Mouse (Mus musculus) c-Kit-positive CD71-negative TER-119-negative erythroid progenitor cells, embryonic 14.5 days (primary cell): ENCODE results near the gene Nr2c2ap.

ENCODE experiments used
- DNase-seq: peaks from one replicate; pipeline ENCODE4 v3.0.0-alpha.2; 2013; ENCODE audit warnings: low read depth

Gene Nr2c2ap

DNA sequence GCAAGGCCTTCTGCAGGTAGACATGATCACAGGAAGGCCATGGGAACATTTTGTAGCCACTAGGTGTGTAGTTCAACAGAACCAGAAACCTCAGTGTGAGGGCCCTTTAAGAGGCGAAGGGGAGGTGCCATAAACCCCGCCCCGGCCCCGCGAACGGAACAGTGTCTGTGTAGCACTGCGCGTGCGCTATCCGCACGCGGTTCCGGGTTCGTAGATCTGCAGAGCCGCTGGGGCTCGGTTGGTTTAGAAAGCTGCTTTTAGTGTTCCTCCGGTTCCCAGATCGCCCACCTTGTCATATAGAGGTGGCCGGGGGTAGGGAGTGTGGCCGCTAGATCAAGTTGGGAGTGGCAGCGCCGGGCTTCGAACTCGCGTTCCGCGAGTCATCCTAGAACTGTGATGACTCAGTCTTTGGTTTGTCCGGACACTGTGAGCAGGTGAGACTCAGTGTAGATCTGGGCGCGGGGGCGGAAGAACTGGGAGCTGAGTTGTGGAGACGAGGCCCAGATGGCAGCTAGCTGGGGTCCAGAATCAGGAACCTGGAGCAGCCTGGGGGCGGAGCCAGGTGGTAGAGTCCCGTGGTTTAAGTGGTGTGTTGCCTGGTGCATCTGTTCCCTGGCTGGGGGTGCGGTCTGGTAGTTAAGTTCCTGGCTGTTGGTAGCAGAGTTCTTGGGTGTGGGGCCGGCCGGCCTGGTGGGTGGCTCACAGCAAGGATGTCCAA is at the start of gene Nr2c2ap:
TSS of gene Nr2c2ap (plus strand) at position 168 of the 718 bp plus-strand sequence.
- peak; percentile 84 for DNase-seq

DNA sequence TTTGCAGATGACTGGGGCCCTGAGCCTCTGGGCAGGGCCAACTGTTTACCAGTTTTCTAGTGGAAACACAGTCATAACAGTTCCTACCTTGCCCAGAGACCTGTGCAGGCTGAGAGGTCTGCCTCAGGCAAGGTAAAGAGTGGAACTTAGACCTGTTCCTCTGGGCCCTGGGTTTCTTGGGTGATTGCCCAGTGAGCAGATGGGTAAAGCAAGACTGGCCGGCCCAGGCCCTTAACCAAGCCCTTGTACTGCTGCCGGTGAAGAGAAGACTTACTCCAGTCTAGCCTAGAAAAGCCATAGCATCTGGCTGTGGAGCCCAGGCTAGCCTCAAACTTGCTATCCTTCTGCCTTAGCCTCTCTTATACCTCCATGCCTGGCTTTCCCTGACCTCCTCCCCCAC is 49.2 kb upstream of the Nr2c2ap start:
- DNase-seq = no peak

DNA sequence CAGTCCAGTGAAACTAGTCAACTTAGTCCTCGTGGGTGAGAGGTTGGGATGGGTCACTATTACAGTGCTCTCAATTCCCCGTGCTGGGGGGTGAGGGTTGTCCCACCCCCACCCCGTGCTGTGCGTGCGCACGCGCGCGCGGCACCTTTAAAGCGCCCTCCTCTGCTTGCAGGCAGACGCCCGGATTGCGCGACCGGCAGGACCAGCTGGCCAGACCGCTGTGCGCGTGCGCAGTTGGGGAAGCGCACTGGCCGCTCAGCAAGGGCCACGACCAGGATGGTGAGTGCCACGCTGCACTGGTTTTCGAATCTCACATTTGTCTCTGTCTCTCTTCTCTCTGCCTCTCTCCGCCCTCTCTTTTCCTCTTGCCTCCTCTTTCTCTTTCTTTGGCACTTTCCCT is 47.8 kb upstream of the Nr2c2ap start, which contains the start of gene Hapln4:
TSS of gene Hapln4 (plus strand) at position 173 of the 400 bp plus-strand sequence.
- no peak for DNase-seq

DNA sequence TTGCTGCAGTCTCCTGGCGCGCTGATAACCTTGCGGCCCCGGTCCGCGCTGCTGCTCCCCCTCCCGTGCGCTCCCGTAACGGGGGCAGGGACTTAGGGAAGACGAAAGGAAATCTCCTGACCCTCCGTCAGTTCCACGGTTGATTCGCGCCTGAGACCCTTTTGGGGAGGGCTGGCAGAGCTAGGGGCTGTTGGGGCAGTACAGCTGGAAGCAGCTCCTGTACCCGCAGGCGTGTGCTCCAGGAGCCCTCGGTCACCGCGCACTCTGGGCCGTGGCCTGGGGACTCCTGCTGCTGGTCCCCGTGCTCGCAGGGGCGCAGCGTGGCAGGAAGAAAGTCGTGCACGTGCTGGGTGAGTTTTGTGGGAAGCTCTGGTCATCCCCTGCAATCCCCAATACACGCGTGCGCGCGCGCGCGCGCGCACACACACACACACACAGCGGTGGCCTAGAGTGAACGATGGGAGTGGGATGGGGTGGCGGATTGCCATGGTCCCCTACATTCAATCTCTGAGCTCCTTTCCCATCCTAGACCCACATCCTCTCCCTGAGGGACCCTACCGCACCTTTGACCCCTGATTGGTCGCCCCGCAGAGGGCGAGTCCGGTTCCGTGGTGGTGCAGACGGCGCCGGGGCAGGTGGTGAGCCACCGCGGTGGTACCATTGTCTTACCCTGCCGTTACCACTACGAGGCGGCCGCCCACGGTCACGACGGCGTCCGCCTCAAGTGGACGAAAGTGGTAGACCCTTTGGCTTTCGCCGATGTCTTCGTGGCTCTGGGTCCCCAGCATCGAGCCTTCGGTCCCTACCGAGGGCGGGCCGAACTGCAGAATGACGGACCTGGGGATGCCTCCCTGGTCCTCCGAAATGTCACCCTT is 46.7 kb upstream of the Nr2c2ap start:
- DNase-seq = no peak

DNA sequence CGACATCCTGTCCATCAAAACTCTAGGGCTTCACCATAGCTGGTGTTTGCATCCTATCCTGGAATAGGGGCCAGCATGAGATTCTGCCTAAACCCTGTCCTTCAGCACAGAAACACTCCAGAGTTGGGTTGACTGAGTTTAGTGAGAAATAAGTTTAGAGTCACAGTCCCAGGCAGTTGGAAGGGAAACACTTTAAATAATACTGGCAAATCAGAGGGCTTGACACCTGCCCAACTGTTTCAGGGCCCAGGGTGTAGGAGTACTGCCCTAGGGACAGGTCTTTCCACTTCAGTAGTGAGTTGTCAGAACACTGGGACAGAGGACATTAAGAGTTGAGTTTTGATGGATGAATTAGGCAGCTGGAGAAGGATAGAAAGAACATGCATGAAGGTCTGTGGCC is 45.0 kb upstream of the Nr2c2ap start:
- DNase-seq = no peak

DNA sequence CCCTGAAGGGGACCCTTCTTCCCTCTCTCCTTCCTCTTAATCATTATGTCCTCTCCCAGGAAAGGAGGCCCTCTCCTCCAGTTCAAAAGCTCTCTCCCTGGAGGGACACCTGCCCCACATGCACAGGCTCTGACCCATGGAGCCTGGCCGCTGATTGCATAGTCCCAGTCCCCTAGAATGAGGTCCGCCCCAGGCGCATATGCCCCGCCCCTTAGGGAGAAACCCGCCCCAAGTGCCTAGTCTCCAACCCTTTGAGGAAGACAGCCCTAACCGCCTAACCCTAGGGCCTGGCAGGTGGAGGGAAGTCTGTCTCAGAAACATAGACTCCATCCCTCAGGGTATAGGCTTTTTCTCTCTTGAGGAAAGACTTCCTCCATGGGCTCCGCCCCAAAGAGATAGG is 43.9 kb upstream of the Nr2c2ap start:
- DNase-seq = no peak

DNA sequence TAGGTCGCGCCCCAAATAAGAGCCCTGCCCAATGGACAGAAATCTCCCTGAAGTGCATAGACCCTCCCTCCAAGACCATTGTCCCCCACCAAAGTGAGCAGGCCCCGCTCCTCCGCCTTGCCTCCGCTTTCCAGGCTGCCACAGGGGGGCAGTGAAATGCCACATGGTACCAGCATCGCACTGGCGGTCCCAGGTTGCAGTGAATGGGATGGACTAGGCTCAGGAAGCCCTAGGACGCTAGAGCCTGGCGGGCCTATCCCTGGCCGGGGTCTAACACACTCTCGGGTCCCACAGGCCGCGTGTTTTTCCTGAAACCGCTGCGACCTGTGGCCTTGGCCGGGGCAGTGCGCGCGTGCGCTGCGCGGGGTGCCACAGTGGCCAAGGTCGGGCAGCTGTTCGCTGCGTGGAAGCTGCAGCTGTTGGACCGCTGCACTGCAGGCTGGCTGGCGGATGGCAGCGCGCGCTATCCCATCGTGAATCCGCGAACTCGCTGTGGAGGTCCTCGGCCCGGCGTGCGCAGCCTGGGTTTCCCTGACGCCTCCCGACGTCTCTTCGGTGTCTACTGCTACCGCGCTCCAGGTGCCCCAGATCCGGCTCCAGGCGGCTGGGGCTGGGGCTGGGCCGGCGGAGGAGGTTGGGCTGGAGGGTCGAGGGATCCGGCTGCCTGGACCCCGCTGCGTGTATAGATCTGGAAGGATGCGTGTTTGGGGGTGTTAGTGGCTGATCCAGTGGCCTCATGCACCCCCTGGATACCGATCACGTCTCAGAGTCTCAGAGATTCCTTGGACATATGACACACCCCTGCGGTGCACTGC is 43.1 kb upstream of the Nr2c2ap start:
- no peak for DNase-seq

DNA sequence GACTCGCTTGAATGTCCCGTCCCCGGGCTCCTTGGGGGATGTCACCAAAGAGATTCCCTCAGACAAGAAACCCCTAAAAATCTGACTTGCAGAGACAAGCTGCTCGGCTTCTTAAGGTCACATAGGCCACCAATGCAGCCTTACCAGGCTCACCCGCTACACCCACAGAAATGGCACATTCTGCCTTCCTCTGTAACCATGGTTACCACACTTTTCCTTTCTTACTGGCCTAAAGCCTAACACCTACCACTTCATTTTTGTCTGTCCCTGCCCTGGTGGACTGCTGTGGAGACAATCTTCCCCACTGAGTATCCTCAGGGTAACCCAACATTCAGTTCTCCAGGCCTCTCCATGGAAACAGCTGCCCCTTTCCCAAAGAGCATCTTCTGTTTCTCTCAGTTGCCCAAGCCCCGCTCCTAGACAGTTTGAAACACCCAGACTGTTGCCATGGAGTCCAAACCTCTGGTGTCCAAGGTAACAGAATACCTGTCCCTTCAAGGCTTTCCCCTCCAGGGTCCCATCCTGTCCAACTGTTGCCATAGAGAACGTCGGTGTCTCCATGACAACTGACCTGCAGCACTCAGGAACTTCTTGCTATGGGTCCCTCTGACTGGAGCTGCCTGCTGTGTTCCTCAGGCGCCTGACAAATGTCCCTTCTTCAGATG is 41.7 kb upstream of the Nr2c2ap start:
- no peak for DNase-seq

DNA sequence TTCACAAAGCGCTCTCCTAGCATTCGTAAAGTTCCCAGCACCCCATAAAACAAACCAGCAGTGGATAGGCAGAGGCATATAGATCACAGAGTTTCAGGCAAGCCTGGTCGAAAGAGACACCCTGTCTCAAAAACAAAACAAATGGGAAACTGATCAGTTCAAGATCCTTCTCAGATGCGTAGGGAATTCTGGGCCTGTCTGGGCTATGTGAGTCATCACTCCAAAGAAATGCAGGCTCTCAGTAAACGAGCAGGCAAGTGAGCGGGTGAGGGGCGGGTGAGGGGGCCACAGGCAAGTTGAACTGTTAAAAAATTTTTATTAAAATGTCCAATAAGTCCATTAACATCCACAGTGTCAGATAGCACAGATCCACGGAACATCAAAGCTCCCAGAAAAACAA is 38.3 kb upstream of the Nr2c2ap start:
- no peak for DNase-seq

DNA sequence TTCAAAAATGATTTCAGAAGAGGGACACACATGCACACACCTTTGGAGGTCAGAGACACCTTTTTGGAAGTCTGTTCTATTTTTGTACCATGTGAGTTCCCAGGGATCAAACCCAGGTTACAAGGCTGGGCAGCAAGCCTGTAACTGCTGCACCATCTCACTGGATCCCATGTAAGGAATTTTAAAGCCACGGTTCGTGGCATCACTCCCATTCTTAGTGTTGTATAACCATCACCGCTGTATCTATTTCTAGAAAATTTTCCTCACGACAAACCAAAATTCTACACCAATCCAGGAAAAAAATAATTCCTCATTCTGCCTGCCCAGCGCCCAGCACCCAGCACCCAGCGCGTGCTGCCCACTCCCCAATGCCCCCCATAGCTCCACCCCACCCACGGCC is 31.9 kb upstream of the Nr2c2ap start:
- DNase-seq = no peak

DNA sequence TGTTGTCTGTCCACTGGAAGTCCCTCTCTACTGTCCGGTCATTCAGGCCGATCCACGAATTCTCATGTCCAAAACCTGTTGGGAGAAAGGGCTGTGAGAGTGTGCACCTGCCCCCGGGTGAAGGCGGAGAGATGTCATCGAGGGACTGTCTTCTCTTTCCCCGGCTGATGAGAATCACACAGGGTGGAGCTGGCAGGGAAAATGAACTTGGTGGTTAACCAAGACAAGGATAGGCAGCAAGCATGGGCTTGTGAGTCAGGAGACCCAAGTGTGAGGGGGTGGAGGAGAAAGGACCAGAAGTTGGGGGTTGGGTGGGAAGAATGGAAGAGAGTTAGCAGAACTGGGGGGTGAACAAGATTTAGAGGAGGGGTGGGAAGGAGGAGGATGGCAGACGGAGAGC is 30.9 kb upstream of the Nr2c2ap start:
- no peak for DNase-seq

DNA sequence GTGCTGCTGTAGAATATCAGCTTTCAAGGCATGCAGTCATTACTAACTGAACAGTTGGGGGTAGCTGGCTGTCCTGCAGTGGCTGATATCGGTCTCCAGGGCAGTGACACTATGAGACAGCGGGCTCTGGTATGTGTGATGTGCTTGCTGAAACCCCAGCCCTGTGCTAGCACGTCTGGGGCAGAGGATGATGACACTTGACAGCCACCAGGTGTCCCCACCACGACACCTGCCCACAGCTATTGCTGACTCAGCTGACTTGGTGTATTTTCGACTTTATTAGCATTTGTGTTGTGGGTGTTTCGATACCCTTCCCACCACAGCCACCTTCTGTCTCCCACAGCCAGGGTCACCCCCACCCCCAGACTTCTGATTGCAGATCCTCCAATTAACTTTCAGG is 26.6 kb upstream of the Nr2c2ap start:
- no peak for DNase-seq

DNA sequence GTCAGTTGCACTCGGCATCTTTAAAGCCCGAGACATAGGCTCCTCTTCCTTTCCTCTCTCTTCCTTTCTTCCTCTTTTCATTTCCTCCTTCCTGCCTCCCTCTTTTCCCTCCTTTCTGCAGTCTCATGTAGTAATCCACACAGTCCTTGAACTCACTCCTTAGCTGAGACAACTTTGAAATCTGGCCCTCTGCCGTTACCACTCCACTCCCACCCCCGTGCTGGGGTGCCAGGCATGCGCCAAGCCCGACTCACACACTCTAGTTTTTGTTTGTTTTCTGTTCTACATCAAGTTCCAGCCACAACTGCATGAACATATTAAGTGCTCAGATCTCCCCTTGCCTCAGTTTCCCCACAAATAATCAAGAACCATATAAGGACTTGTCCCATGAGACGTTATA is 26.2 kb upstream of the Nr2c2ap start:
- DNase-seq = no peak

DNA sequence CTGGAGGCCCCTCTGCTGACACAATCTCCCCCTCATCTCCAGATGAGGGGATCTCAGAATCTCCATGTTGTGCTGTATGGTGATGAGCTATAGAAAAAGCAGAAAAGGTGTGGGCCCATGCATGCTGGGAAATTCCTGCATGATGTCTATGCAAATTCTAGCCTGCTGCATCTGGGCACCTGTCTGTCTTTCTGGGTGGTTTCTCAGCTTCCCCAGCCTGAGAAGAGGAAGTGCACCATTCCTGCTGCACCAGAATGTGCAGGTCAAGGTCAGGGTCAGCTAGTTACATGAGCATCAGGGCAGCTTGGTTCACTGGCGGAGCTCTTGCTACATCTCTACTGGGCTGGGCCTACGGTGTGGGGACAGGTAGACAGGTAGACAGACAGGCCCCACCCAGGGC is 20.7 kb upstream of the Nr2c2ap start:
- DNase-seq = no peak

DNA sequence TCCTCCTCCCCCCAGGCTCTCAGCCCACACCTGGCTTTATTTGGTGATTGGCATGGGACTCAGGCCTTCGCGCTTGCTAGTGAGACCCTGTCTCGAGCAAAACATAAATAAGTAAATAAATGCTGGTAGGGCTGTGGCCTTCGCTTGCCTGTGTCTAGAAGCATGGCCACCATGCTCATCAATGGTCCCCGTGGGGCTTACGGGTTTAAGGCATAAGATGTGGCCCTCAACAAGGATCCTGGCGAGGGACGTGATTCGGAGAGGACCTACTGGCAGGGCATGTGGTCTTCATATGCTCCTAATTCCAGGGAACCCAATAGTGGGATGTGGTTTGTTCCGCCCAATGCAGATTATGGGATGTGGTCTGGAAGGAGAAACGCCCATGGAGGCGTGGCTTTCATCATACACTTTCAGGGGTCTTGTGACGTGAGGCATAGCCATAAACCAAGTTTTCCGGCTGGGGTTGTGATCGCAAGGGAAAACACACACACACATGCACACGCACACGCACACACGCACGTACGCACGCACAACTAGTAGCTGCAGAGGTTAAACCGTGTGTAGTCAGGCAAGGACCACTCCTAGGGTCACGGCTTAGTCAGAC is 19.8 kb upstream of the Nr2c2ap start:
- DNase-seq = no peak

DNA sequence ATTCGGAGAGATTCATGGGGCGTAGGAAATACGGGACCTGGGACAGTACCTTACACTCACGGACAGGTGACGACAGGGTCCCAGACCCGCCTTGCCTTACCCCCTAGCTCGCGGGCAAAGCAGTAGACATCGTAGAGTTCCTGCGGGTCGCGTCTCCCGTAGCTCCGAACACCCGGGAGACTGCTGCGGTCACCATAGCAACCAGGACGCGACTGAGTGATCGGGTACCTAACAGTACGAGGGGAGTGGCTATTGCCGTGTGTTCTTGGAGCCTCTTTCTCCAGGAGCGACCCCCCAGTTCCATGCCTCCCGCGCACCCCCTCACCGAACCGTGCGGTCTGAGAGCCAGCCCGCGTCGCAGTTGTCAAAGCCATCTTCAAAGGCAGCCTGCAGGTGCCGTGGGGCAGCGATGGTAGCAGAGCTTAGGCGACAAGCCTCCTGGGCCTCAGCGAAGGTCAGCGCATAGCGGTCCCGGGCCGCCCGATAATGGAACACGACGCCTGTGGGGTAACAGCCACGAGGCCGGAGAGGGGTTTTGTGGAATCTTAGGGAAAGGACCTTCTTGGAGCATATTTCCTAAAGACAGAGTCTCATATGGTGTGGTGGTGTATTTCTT is 18.6 kb upstream of the Nr2c2ap start:
- DNase-seq = no peak

DNA sequence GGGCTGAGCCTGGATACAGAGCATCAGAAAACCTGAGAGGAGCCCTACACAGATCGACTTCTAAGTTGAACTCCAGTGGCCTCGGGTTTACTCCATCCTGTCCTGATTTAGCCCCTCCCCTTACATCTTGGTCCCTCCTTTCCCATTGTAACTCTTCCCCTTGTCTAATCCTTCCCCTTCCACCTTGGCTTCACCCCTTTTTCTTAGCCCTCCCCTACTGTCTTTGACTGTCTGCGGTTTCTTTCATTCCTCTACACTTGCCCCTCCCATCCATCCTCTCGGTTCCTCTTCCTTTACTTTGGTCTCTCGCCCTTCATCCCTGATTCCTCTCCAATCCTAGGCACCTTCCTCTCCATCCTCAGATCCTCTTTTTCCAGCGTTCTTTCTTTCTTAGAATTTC is 16.6 kb upstream of the Nr2c2ap start:
- no peak for DNase-seq

DNA sequence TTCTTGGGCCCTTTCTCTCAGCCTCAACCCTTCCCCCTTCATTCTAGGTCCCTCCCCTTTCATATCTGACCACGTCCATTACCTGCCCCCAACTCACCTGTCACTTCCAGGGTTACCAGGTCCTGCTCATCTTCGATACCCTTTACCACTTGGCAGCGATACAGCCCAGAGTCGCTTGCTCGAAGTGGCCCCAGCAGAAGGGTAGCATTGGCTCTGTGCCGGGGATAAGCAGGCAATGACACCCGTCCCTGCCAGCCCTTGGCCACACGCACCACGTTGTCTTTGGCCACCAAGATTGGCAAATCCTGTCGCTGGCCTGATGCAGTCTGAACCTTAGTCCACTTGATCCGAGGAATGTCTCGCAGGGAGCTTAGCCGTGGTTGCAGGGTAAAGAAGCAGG is 16.2 kb upstream of the Nr2c2ap start:
- DNase-seq = no peak

DNA sequence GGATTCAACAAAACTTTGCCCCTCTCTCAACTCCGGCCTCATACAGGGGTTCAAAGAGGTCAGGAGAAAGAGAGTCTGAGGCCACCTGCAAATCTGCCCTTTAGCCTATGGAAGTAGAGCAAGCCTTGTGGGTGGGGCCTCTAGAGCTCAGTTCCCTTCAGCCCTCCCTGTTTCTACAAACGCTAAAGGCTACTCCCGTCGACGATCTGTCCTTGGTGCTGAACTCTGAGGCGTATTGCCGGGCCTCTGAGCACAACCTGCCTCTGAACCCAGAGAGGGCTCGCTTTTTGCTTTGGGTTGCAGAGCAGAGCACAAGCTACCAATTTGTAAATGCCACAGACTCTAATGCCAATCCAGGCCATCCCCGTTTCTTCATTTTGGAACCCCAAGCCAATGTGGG is 13.5 kb upstream of the Nr2c2ap start:
- peak; percentile 81 for DNase-seq

DNA sequence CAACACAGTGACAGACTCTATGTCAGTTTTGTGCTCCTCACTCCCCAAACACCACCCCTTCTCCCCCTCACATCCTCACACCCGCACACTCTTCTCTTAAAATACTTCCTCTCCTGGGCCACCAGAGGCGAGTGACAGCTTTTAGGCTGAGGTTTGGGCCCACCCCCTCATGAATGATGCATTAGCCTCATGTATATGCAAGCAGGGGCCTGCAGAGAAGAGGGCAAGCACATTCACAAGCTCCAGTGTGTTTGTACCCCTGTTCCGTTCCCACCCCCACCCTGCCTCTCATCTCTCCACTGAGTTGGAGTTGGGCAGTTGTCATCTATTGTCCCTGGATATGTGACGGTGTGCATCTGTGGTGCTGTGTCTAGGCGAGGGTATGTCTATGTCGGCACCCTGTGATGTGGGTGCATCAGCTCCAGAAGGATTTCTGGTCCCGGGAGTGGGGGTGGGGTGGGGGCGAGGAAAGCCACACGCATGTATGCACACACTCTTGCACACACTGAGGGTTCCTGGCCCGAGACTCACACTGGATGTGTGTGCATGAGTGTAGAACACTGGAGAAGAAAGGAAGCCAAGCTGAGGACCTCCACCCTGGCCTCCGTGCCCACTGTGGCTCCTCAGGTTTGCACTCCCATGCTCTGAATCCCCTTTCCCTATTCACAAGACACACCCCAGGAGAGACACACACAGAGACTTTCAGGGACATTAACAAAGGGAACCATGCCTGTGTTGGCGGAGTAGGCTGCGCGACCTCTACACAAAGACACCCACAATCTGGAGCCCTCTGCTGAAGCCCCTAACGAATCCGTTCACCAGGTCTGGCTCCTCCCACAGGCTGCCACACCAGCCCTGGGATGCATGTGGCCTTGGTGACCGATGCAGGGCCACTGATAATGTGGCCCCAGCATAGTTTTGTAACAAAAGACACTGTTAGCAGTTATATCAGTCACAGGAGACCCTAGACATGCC is 12.1 kb upstream of the Nr2c2ap start:
- no peak for DNase-seq
